Mouse (Mus musculus): Measurements from ENCODE around the gene Rag2. TPM values are rescaled to one million over a fixed set of nuclear protein-coding genes. Genes with fewer than 3 reads are reported as not detected.

The Rag2 gene
- polyA plus RNA-seq, 1 experiment from 2014 or later = not detected

- H3K4me3 ChIP-seq (replicated peaks) = no peak overlapping the region
- no peak overlapping the region for H3K27ac ChIP-seq
- H3K27me3 ChIP-seq = no peaks in the 10 kb centered on the region
- H3K4me1 ChIP-seq (replicated peaks) = peaks cover 16% of the 10 kb centered on the region
- ATAC-seq (ENCODE audit: insufficient number of reproducible peaks, insufficient read depth, low FRiP score, low TSS enrichment, low read depth) = no peak
- WGBS = 89% methylated on average over 13 of the region's 13 CpGs
- H3K4me2 ChIP-seq = no peak overlapping the region
- no peak overlapping the region for H3K9ac ChIP-seq (replicated peaks)
- no peaks in the 10 kb centered on the region for H3K9me3 ChIP-seq
- no peaks in the 10 kb centered on the region; the same call in 1 of the 2 replicates for H3K36me3 ChIP-seq
These were observed 26.0 kb upstream of the Rag2 start for GRCm38 (mm10) chr2:101598190-101599181.

DNA sequence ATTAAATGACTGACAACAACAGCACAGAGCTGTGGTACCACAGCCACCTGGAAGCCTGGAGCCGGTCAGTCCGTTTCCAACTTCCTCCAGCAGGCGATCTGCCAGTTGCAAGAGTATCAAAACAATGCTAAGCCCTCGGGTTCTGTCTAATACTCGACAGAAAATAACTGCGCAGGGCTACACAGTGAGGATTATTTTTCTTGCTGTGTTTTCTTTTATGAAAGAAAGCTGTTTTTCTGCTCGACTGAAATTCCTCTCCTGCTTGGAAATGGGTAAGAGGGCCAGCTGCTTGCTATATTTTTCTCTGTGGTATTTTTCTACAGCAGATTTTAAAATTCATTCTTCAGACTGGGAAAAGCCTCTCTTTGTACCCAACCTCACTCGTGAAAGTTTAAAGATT, 23.8 kb upstream of the Rag2 start:
- Histone ChIP-seq H3K4me2 (no peak overlapping the region), H3K27me3 (no peaks in the 10 kb centered on the region), H3K4me3 (replicated peaks) (no peak overlapping the region), H3K9ac (replicated peaks) (no peak overlapping the region), H3K9me3 (no peaks in the 10 kb centered on the region), H3K36me3 (no peaks in the 10 kb centered on the region; the same call in 1 of the 2 replicates), H3K4me1 (replicated peaks) (peaks cover 16% of the 10 kb centered on the region), H3K27ac (peak overlapping the region; percentile 88)
- ATAC-seq (ENCODE audit: insufficient number of reproducible peaks, insufficient read depth, low FRiP score, low TSS enrichment, low read depth) = no peak; the same call in 1 of the 2 replicates
- WGBS = 23% methylated on average over 8 of the region's 8 CpGs

GRCm38 (mm10) chr2:101603099-101603498, 21.4 kb upstream of the Rag2 start:
- Histone ChIP-seq H3K9ac (replicated peaks) (no peak overlapping the region), H3K9me3 (no peaks in the 10 kb centered on the region), H3K4me3 (replicated peaks) (no peak overlapping the region), H3K27ac (no peak overlapping the region), H3K4me1 (replicated peaks) (peaks cover 16% of the 10 kb centered on the region), H3K36me3 (no peaks in the 10 kb centered on the region; the same call in 1 of the 2 replicates), H3K4me2 (no peak overlapping the region), H3K27me3 (no peaks in the 10 kb centered on the region)
- WGBS = 96% methylated on average over 1 of the region's 1 CpGs
- ATAC-seq (ENCODE audit: insufficient number of reproducible peaks, insufficient read depth, low FRiP score, low TSS enrichment, low read depth) = no peak

DNA sequence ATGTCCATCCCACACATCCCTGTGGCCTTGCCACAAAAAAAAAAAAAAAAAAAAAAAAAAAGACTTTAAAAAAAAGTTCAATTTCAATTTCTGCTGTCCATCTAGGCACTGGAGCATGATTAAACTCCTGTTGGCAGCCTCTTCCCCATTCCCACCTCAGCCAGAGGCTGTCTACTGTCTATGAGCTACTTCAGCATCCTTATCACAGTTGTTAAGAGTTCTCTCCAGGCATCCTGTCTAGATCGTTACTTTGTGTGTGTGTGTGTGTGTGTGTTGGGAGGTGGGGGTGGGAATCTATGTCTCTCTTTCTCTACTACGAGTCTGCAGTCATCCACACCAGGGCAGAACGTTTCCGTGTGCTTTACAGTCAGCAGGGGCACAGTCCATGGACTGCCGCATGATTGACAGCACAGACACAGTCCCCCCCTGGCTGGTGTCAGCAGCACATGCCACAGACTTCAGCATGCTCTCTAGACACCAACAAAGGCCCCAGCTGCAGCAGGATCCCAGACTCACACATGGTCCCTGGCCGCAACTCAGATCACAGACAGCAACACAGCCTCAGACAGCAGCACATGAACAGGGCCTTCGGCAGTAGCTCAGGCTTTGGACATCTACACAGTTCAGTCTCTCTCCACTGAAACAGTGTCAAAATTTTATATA, 16.2 kb upstream of the Rag2 start:
- H3K27me3 ChIP-seq = no peaks in the 10 kb centered on the region
- H3K27ac ChIP-seq = no peak overlapping the region
- no peaks in the 10 kb centered on the region for H3K9me3 ChIP-seq
- peaks cover 5% of the 10 kb centered on the region for H3K4me1 ChIP-seq (replicated peaks)
- ATAC-seq (ENCODE audit: insufficient number of reproducible peaks, insufficient read depth, low FRiP score, low TSS enrichment, low read depth) = peak; percentile 56; the same call in 1 of the 2 replicates
- H3K4me3 ChIP-seq (replicated peaks) = no peak overlapping the region
- no peak overlapping the region for H3K4me2 ChIP-seq
- H3K9ac ChIP-seq (replicated peaks) = no peak overlapping the region
- 57% methylated on average over 7 of the region's 7 CpGs for WGBS
- no peaks in the 10 kb centered on the region for H3K36me3 ChIP-seq

DNA sequence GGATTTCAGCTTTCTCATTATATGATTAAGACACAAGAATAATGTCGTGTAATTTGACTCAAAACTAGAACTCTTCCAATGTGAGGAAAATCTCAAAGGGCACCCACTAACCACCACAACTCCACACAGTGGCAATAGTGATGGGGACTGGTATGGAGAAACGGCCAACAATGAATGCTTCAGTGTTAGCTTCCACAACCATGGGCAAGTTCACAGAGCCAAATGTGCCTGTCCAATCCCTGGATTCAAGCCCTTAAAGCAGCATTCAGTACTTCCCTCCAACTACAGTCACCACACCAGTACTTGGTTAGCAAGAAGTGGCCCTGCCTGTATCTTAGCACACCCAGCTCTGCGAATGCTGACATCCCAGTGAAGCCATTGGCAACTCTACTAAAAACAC, 13.7 kb upstream of the Rag2 start:
- Histone ChIP-seq H3K4me1 (replicated peaks) (peaks cover 17% of the 10 kb centered on the region), H3K9ac (replicated peaks) (no peak overlapping the region), H3K4me3 (replicated peaks) (no peak overlapping the region), H3K27me3 (no peaks in the 10 kb centered on the region), H3K4me2 (no peak overlapping the region), H3K9me3 (no peaks in the 10 kb centered on the region), H3K27ac (no peak overlapping the region), H3K36me3 (no peaks in the 10 kb centered on the region)
- 88% methylated on average over 3 of the region's 3 CpGs for WGBS
- no peak for ATAC-seq (ENCODE audit: insufficient number of reproducible peaks, insufficient read depth, low FRiP score, low TSS enrichment, low read depth)

DNA sequence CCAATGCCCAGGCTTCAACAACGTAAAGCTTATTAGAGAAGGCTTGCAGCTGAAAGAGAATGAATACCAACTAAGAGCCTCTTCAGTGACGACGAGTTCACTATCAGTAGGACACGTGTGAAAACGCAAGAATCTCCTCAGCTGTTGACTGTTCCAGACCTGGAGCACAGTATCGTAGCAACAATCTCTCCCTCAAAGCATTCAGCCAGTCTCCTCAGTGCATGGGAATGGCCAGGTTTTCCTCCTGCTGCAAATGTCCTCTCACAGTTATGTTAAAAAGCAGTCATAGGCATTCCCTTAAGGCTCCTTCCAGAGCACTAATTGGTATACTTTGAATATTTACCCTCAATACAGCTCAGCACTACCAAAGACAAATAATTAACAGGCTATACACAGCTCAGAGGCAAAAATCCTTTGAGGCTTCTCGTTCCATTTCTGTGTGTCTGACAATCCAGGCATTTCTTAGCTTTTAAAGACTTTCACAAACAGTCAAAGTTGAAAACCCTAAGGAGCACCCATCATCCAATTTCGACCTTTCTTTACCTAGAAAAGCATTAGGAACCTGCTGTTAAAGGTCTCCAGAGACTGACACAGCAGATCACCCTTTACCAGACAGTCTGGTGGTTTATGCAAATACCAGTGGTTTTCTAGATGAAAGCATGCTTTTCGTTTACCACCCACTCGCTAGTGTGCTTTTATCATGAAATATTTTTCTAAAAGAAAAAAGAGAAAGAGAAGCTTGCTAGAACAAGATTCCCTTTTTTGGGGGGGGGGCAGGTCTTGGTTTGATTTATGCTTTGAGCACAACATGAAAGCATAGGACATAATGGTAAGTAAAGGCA, 8.8 kb upstream of the Rag2 start:
- Histone ChIP-seq H3K9me3 (no peaks in the 10 kb centered on the region), H3K27me3 (no peaks in the 10 kb centered on the region), H3K36me3 (no peaks in the 10 kb centered on the region), H3K4me3 (replicated peaks) (no peak overlapping the region), H3K9ac (replicated peaks) (no peak overlapping the region), H3K4me2 (no peak overlapping the region), H3K27ac (no peak overlapping the region), H3K4me1 (replicated peaks) (peaks cover 23% of the 10 kb centered on the region)
- 76% methylated on average over 10 of the region's 10 CpGs for WGBS
- ATAC-seq (ENCODE audit: insufficient number of reproducible peaks, insufficient read depth, low FRiP score, low TSS enrichment, low read depth) = no peak

- H3K9ac ChIP-seq (replicated peaks) = no peak overlapping the region
- no peak overlapping the region for H3K27ac ChIP-seq
- no peaks in the 10 kb centered on the region for H3K9me3 ChIP-seq
- no peaks in the 10 kb centered on the region for H3K36me3 ChIP-seq
- H3K27me3 ChIP-seq = no peaks in the 10 kb centered on the region
- H3K4me1 ChIP-seq (replicated peaks) = peaks cover 26% of the 10 kb centered on the region
- no peak overlapping the region for H3K4me3 ChIP-seq (replicated peaks)
- no peak for ATAC-seq (ENCODE audit: insufficient number of reproducible peaks, insufficient read depth, low FRiP score, low TSS enrichment, low read depth)
- 74% methylated on average over 4 of the region's 4 CpGs for WGBS
- H3K4me2 ChIP-seq = no peak overlapping the region
These were observed 6.1 kb upstream of the Rag2 start for GRCm38 (mm10) chr2:101618373-101618772.

- 63% methylated on average over 3 of the region's 3 CpGs for WGBS
These were observed 3.6 kb upstream of the Rag2 start for GRCm38 (mm10) chr2:101620899-101621298.

GRCm38 (mm10) chr2:101621611-101622010, 2.9 kb upstream of the Rag2 start:
- Histone ChIP-seq H3K27me3 (no peaks in the 10 kb centered on the region), H3K4me2 (no peak overlapping the region), H3K9ac (replicated peaks) (no peak overlapping the region), H3K27ac (no peak overlapping the region), H3K9me3 (no peaks in the 10 kb centered on the region), H3K4me1 (replicated peaks) (peaks cover 8% of the 10 kb centered on the region), H3K36me3 (no peaks in the 10 kb centered on the region), H3K4me3 (replicated peaks) (no peak overlapping the region)
- ATAC-seq (ENCODE audit: insufficient number of reproducible peaks, insufficient read depth, low FRiP score, low TSS enrichment, low read depth) = no peak
- 72% methylated on average over 7 of the region's 7 CpGs for WGBS

More at GRCm38 (mm10) chr2:101620899-101621298, 3.6 kb upstream of the Rag2 start:
- Histone ChIP-seq H3K9ac (replicated peaks) (no peak overlapping the region), H3K9me3 (no peaks in the 10 kb centered on the region), H3K4me1 (replicated peaks) (peaks cover 13% of the 10 kb centered on the region), H3K4me2 (no peak overlapping the region), H3K27me3 (no peaks in the 10 kb centered on the region), H3K4me3 (replicated peaks) (no peak overlapping the region), H3K36me3 (no peaks in the 10 kb centered on the region), H3K27ac (no peak overlapping the region)
- no peak for ATAC-seq (ENCODE audit: insufficient number of reproducible peaks, insufficient read depth, low FRiP score, low TSS enrichment, low read depth)

DNA sequence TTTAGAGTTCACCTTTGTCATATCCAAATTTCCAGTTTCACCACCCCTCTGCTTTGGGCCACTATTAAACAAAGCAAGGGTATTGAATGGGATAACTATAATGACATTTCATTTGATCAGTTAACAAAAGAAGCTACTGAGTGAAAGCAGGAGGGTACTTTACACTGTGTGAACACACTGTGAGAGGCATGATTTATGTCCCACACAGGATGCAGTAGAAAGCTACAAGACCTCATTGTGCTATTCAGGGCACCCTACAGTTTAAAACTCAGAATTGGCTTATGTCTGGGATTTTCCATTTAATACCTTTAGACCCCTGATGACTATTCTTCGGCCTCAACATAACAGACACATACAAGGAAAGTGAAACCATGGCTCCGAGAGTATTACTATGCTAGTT, 1.5 kb upstream of the Rag2 start:
- H3K9ac ChIP-seq (replicated peaks) = no peak overlapping the region
- no peak overlapping the region for H3K27ac ChIP-seq
- no peaks in the 10 kb centered on the region for H3K36me3 ChIP-seq
- WGBS = 79% methylated on average over 2 of the region's 2 CpGs
- peaks cover 16% of the 10 kb centered on the region for H3K4me1 ChIP-seq (replicated peaks)
- H3K27me3 ChIP-seq = no peaks in the 10 kb centered on the region
- no peak overlapping the region for H3K4me2 ChIP-seq
- no peaks in the 10 kb centered on the region for H3K9me3 ChIP-seq
- no peak overlapping the region for H3K4me3 ChIP-seq (replicated peaks)
- no peak for ATAC-seq (ENCODE audit: insufficient number of reproducible peaks, insufficient read depth, low FRiP score, low TSS enrichment, low read depth)

DNA sequence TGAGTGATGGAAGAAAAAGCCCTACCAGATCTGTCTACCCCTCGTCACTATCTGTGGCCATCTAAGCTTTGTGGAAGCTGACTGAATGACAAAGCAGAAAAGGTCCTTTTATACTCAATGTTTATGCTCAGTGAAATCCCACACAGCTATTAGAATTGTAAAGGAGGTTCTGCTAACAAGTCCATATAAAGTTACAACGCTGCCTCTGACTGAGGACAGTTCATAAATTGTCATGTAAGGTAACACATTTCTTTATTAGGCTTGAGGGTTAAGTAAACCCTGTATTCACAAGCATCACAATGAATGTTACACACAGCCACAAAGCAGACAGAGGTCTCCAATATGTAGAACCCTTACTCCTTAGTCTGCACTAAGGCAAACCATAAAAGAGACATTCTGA, 507 bp upstream of the Rag2 start:
- WGBS = 67% methylated on average over 2 of the region's 2 CpGs
- H3K9me3 ChIP-seq = no peaks in the 10 kb centered on the region
- no peak for ATAC-seq (ENCODE audit: insufficient number of reproducible peaks, insufficient read depth, low FRiP score, low TSS enrichment, low read depth)

More for the DNA sequence above, 507 bp upstream of the Rag2 start:
- no peak overlapping the region for H3K4me2 ChIP-seq
- H3K9ac ChIP-seq (replicated peaks) = no peak overlapping the region
- H3K4me1 ChIP-seq (replicated peaks) = peaks cover 16% of the 10 kb centered on the region
- H3K27ac ChIP-seq = no peak overlapping the region
- no peaks in the 10 kb centered on the region for H3K36me3 ChIP-seq
- H3K27me3 ChIP-seq = no peaks in the 10 kb centered on the region
- no peak overlapping the region for H3K4me3 ChIP-seq (replicated peaks)

All from limb, embryonic 12.5 days (tissue).